Mouse (Mus musculus) lung, postnatal 0 days (tissue): ENCODE data around the gene Tirap.

Experiments used
- CTCF ChIP-seq: IDR thresholded peaks from 2 replicates; pipeline ENCODE4 v1.5.1; 2016; ENCODE audit warnings: antibody characterized with exemption, mild to moderate bottlenecking
- EP300 ChIP-seq: IDR thresholded peaks from 2 replicates; pipeline ENCODE4 v1.6.1; 2016; ENCODE audit warnings: antibody characterized with exemption, mild to moderate bottlenecking, control low read depth

GRCm38 (mm10) chr9:35198945-35199771 lies 933 bp downstream of the Tirap start:
- TF ChIP-seq CTCF (no peak), EP300 (no peak)
